Mouse (Mus musculus): ENCODE data around the gene Kazald1. TPM values are rescaled to one million over a fixed set of nuclear protein-coding genes. Genes with fewer than 3 reads are reported as not detected.

Gene Kazald1
- total RNA-seq (2023) = under 1 TPM in 1 of 2 experiments, not detected in 1; 0.35 TPM

DNA sequence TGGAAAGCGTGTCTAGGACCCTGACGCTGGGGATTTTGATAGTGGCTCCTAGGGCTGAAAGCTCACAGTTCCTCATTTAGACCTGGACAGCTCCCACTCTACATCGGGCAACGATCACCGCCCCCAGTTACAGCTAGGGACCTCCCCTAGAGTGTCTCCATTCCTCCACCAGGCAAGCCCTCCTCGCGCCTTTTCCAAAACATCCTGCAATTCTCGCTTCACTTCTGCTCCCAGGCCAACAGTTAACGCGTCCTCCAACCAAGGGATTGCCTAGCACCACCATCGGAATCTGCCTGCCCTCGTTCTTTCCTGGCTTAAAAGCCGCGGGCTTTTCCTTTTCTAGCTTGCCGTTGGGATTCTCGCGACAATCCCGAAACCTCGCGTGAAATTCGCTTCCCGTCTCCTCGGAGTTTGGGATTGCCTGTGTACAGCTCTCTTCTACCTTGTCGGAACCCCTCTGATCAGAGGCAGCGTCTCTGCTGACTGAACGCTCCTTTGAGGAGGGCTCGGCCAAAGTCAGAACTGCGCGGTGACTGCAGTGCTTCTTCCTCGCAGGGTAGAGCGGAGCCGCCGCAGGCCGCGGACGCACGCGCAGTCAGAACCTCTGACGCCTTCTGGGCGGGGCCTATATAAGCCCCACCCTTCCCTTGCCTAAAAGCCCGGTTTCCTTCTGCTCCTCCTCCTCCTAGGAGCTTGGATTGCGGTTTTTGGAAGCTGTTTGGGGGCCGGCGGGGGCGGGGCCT lies at the start of gene Kazald1:
TSS of gene Kazald1 (plus strand) at position 662 of the 743 bp plus-strand sequence.

DNA sequence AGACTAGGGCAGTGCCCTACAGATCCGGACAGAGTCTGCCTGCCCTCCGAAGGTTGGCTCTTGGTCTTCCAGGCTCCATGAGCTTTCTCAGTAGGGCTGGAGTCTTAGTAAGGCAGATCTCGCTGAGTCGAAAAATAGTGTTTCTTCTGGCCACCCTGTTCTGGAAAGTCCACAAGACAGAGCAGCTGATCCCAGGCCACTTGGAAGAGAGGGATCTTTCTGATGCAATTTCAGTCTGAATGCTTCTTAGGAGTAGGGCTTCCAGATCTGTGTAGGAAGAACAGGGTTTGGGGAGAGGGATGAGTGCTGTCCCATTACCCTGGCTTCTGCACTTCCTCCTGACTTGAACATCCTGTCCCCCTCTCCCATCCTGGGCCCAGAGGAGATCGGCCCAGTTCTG lies 29.4 kb upstream of the Kazald1 start, which contains the start of gene Pdzd7:
TSS of gene Pdzd7 (minus strand) at position 67 of the 400 bp plus-strand sequence.

DNA sequence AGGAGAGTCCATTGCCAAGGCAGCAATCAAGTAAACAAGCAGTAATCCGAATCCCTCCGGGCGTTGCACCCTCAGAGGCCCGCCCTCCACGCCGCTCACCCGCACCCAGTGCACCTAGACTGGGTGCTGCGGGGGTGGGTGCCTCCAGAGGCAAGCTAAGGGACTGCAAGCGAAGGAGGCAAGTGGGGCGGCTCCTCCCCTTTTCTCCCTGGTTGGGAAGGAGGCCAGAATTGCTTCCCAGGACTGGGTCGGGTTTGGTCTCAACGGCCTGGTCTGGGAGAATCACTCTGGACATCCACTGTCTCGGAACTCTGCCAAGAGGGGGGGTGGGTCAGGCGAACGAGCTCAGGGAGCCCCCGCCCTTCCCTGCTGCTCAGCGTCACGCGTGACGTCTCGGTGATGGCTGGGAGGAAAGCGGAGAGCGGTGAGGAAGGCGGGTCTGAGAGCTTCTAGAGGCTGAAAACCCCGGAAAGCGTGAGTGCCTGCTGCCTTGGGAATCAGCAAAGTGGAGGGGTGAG lies 27.6 kb upstream of the Kazald1 start, which contains the start of gene Sfxn3:
TSS of gene Sfxn3 (plus strand) at position 87 of the 518 bp plus-strand sequence.

Other genes starting within 250 kb of the Kazald1 start
- gene Slf2, start 144.1 kb upstream of the Kazald1 start, total RNA-seq (2023) = 10 to 100 TPM; 42.1 to 44.5 TPM
- 1 to 10 TPM; 1.5 to 1.8 TPM for gene Sema4g, start 86.1 kb upstream of the Kazald1 start, total RNA-seq (2023)
- 10 to 100 TPM; 12.0 to 16.5 TPM for gene Twnk, start 69.6 kb upstream of the Kazald1 start, total RNA-seq (2023)
- gene Mrpl43, start 68.8 kb upstream of the Kazald1 start, total RNA-seq (2023) = 10 to 100 TPM; 24.8 to 29.6 TPM
- gene Lzts2, start 60.8 kb upstream of the Kazald1 start, total RNA-seq (2023) = 1 to 10 TPM; 2.1 to 2.8 TPM
- gene Pdzd7, start 29.5 kb upstream of the Kazald1 start, total RNA-seq (2023) = not detected
- 10 to 100 TPM; 57.0 to 61.1 TPM for gene Sfxn3, start 27.7 kb upstream of the Kazald1 start, total RNA-seq (2023)
- gene Tlx1, start 75.4 kb downstream of the Kazald1 start, total RNA-seq (2023) = not detected
- gene Lbx1, start 160.6 kb downstream of the Kazald1 start, total RNA-seq (2023) = not detected

Measured in T-cell, adult 66 days (primary cell).